Mouse (Mus musculus) stomach, postnatal 0 days (tissue): ENCODE measurements at regions not wholly inside any gene's neighbourhood (a gene's known extent, or its start where the extent isn't known, plus 50 kb on each side); places are given as distances from the start of the nearest gene placed in this dataset.

Experiments used
- CTCF ChIP-seq: IDR thresholded peaks from 2 replicates; pipeline ENCODE4 v1.5.1; 2016; ENCODE audit warnings: antibody characterized with exemption, low read depth, mild to moderate bottlenecking, moderate library complexity
- EP300 ChIP-seq: optimal IDR thresholded peaks from 2 replicates; pipeline ENCODE3; 2016; ENCODE audit warnings: antibody characterized with exemption

DNA sequence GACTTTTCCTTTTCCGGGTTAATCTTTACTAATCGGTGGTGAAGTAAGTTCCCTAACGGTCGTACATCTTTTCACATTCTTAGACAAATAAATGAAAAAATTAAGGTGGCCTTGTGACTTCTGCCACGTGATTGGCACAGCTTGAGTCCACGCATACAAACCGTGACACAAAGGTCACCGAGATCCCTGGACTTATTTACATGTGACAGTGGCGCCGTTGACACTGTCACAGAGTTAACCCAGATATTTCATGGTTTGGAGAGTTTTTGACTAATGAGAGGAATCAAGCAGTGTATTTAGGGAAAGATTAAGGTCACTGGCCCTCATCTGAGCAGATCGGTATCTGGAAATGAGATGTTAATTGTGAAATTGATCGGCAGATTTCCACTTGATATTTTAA is 110.2 kb upstream of the 4930535I16Rik start:
- TF ChIP-seq EP300 (no peak), CTCF (no peak)
